Mouse (Mus musculus) midbrain, embryonic 12.5 days (tissue): ENCODE measurements around the gene Gm42372. TPM values are rescaled to one million over a fixed set of nuclear protein-coding genes. Genes with fewer than 3 reads are reported as not detected.
A peak's percentile ranks its signal among the peaks of the same experiment; 100 is the strongest.

Source experiments
- ATAC-seq: fragments of 200-750 bp; cut with Nextera tagmentation; 2 replicates; pipeline ENCODE4 v1.8.0; 2017; ENCODE audit warnings: low read depth, moderate TSS enrichment, moderate library complexity; ENCODE audit not compliant: low FRiP score
- H3K27ac ChIP-seq: fragments of 300-500 bp; sonication (generic); replicated peaks from 2 replicates; pipeline ENCODE4 v1.5.1; 2016; ENCODE audit warnings: mild to moderate bottlenecking
- H3K27me3 ChIP-seq: fragments of 300-500 bp; sonication (generic); 2 replicates; pipeline ENCODE4 v1.6.1; 2016; ENCODE audit warnings: mild to moderate bottlenecking
- H3K36me3 ChIP-seq: fragments of 300-500 bp; sonication (generic); 2 replicates; pipeline ENCODE4 v1.6.1; 2016
- H3K4me1 ChIP-seq: fragments of 300-500 bp; sonication (generic); 2 replicates; pipeline ENCODE4 v1.6.1; 2016
- H3K4me2 ChIP-seq: fragments of 300-500 bp; sonication (generic); replicated peaks from 2 replicates; pipeline ENCODE4 v1.6.1; 2016; ENCODE audit warnings: mild to moderate bottlenecking, moderate library complexity
- H3K4me3 ChIP-seq: fragments of 300-500 bp; sonication (generic); 2 replicates; pipeline ENCODE4 v1.5.1; 2016; ENCODE audit warnings: mild to moderate bottlenecking
- H3K9ac ChIP-seq: fragments of 300-500 bp; sonication (generic); replicated peaks from 2 replicates; pipeline ENCODE4 v1.6.1; 2016; ENCODE audit warnings: mild to moderate bottlenecking, moderate library complexity
- H3K9me3 ChIP-seq: fragments of 300-500 bp; sonication (generic); 2 replicates; pipeline ENCODE4 v1.6.1; 2016; ENCODE audit warnings: mild to moderate bottlenecking
- WGBS: fragments of 180-500 bp; shearing (Covaris S2); methylation state at CpG from one replicate; pipeline ENCODE4 v1.1.7; 2016; 5-methylcytosine and 5-hydroxymethylcytosine counted together
- polyA plus RNA-seq: library from polyadenylated mRNA; unstranded; fragments of >200 nt; fragmentation: Nextera tagmentation; extraction: Ambion mirVana; gene quantifications from 2 replicates; pipeline ENCODE4 v1.2.1, GENCODE M21; 2016

The Gm42372 gene
- polyA plus RNA-seq, 1 experiment from 2014 or later = 1.7 TPM

DNA sequence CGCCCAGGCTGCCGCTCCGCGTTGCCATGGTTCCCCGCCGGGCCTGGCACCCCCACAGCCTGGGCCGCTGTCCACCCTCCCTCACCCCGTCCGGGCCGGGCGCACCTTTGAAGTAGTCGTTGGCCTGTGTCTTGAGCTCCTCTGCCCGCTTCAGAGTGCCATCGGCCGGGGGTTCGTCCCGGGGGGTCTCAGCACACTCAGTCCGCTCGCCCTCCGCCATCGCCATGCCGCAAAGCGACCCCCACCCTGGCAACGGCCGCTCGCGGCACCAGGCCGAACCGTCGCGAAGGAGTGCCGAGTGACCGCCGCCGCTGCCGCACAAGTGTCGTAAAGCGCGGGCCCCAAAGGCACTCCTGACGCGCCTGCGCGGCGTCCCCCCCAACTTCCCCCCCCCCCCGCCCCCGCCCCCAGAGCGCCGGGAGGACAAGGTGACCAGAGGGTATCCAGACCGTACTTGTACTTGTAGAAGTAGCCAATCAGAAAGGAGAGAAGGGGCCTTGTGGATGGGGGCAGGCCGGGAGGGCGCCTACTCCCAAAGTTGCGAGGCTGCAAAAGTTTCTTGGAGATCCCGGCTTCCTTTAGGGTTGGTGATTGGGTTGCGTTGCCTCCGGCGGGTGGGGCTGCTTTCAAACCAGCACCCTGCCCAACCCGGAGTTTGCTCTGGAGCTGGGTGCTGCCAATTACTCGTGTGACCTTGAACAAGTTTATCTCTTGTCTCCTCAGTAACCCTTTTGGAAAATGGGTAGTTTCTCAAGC lies 44.9 kb downstream of the Gm42372 start, which contains the start of gene Ppp5c:
TSS of gene Ppp5c (minus strand) at position 337 of the 756 bp plus-strand sequence.
- Histone ChIP-seq H3K4me1 (peaks cover 26% of the 10 kb centered on the region), H3K4me2 (peak within 1 kb of the TSS; percentile 61), H3K4me3 (peak within 1 kb of the TSS; percentile 87), H3K9me3 (no peaks in the 10 kb centered on the region), H3K36me3 (peaks cover 11% of the 10 kb centered on the region), H3K9ac (peak within 1 kb of the TSS; percentile 77), H3K27ac (peak within 1 kb of the TSS; percentile 73), H3K27me3 (no peaks in the 10 kb centered on the region; the same call in 1 of the 2 replicates)
- under 1% methylated on average over 58 of the region's 58 CpGs for WGBS
- ATAC-seq = peak; percentile 93

DNA sequence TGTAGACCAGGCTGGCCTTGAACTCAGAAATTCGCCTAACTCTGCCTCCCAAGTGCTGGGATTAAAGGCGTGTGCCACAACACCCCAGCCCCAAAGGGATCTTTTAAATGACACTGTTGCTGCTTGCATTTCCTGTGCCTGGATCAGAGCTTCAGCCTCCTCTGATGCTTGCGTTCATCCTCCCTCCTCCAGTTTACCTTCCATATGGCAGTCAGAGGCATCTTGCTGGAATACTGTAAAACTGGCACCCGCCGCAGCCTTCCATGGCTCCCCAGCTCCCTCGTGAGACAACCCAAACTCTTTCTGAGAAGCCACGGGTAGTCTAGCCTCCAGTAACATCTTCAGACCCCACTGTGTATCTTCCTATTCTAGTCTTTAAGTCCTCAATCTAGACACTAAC lies 46.0 kb downstream of the Gm42372 start:
- H3K9me3 ChIP-seq = no peaks in the 10 kb centered on the region
- H3K27me3 ChIP-seq = no peaks in the 10 kb centered on the region; the same call in 1 of the 2 replicates
- H3K36me3 ChIP-seq = peaks cover 10% of the 10 kb centered on the region; the same call in 1 of the 2 replicates
- no peak overlapping the region for H3K27ac ChIP-seq
- H3K4me3 ChIP-seq = no peak overlapping the region
- H3K4me1 ChIP-seq = peaks cover 26% of the 10 kb centered on the region
- H3K9ac ChIP-seq = no peak overlapping the region
- WGBS = 77% methylated on average over 7 of the region's 7 CpGs
- no peak overlapping the region for H3K4me2 ChIP-seq
- ATAC-seq = no peak

DNA sequence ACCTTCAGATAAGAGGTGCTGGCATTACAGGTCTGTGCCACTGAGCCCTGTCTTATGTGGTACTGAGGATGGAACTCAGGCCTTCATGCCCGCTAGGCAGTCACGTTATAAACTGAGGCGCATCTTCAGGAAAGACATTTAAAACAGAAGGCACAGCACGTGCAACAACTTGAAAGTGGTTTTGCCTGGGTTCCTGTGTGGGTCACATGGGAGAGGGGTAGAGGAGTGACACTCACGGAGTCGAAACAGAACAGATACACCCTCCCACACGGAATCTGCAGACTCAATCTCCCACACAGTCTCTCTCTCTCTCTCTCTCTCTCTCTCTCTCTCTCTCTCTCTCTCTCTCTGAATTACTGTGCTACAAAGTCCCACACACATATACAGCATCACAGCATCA lies 47.4 kb downstream of the Gm42372 start:
- H3K4me3 ChIP-seq = no peak overlapping the region
- WGBS = 81% methylated on average over 7 of the region's 7 CpGs
- no peak overlapping the region for H3K9ac ChIP-seq
- H3K4me1 ChIP-seq = peaks cover 18% of the 10 kb centered on the region
- H3K9me3 ChIP-seq = no peaks in the 10 kb centered on the region
- no peak overlapping the region for H3K27ac ChIP-seq
- no peaks in the 10 kb centered on the region for H3K36me3 ChIP-seq
- no peaks in the 10 kb centered on the region; the same call in 1 of the 2 replicates for H3K27me3 ChIP-seq
- ATAC-seq = no peak
- no peak overlapping the region for H3K4me2 ChIP-seq

Other genes with a start within 250 kb of the Gm42372 start
- 278 and 285 TPM in 2 replicates for gene Ap2s1, start 244.7 kb upstream of the Gm42372 start, polyA plus RNA-seq
- 33.3 and 33.6 TPM in 2 replicates for gene Slc1a5, start 201.7 kb upstream of the Gm42372 start, polyA plus RNA-seq
- gene Strn4, start 167.2 kb upstream of the Gm42372 start, polyA plus RNA-seq = 191 and 196 TPM in 2 replicates
- 36.9 and 41.2 TPM in 2 replicates for gene Fkrp, start 166.4 kb upstream of the Gm42372 start, polyA plus RNA-seq
- gene Prkd2, start 140.2 kb upstream of the Gm42372 start, polyA plus RNA-seq = 10.2 and 12.0 TPM in 2 replicates
- gene Dact3, start 107.8 kb upstream of the Gm42372 start, polyA plus RNA-seq = 4.7 and 6.2 TPM in 2 replicates
- 12.1 and 26.0 TPM in 2 replicates for gene Gng8, start 91.3 kb upstream of the Gm42372 start, polyA plus RNA-seq
- gene Ptgir, start 76.6 kb upstream of the Gm42372 start, polyA plus RNA-seq = 1.1 and 1.2 TPM in 2 replicates
- 223 and 224 TPM in 2 replicates for gene Calm3, start 59.0 kb upstream of the Gm42372 start, polyA plus RNA-seq
- 49.3 and 55.3 TPM in 2 replicates for gene Pnmal2, start 38.4 kb upstream of the Gm42372 start, polyA plus RNA-seq
- 28.8 and 34.8 TPM in 2 replicates for gene Pnmal1, start 23.4 kb upstream of the Gm42372 start, polyA plus RNA-seq
- 7.0 and 12.6 TPM in 2 replicates for gene Ccdc8, start 9.6 kb downstream of the Gm42372 start, polyA plus RNA-seq
- gene Ppp5c, start 44.8 kb downstream of the Gm42372 start, polyA plus RNA-seq = 102 TPM in 2 replicates
- 4.9 and 5.1 TPM in 2 replicates for gene Hif3a, start 79.3 kb downstream of the Gm42372 start, polyA plus RNA-seq
- gene Psg16, start 91.0 kb downstream of the Gm42372 start, polyA plus RNA-seq = 0.21 and 0.23 TPM in 2 replicates
- gene Ceacam3, start 167.2 kb downstream of the Gm42372 start, polyA plus RNA-seq = not detected in 2 replicates
- not detected in 2 replicates for gene Psg29, start 220.4 kb downstream of the Gm42372 start, polyA plus RNA-seq